Mouse (Mus musculus) kidney, embryonic 15.5 days (tissue): ENCODE measurements around the gene Mex3d. TPM values are rescaled to one million over a fixed set of nuclear protein-coding genes. Genes with fewer than 3 reads are reported as not detected.

Experiments
- ATAC-seq: fragments of 200-750 bp; cut with Nextera tagmentation; replicated peaks from 2 replicates; pipeline ENCODE4 v1.8.0; 2017; ENCODE audit warnings: moderate TSS enrichment; ENCODE audit not compliant: low FRiP score
- H3K27ac ChIP-seq: fragments of 300-500 bp; sonication (generic); 2 replicates; pipeline ENCODE4 v1.5.1; 2015; ENCODE audit warnings: mild to moderate bottlenecking, inconsistent platforms
- H3K27me3 ChIP-seq: fragments of 300-500 bp; sonication (generic); 2 replicates; pipeline ENCODE4 v1.6.1; 2015; ENCODE audit warnings: inconsistent platforms
- H3K36me3 ChIP-seq: fragments of 300-500 bp; sonication (generic); 2 replicates; pipeline ENCODE4 v1.6.1; 2015; ENCODE audit warnings: inconsistent platforms
- H3K4me1 ChIP-seq: fragments of 300-500 bp; sonication (generic); 2 replicates; pipeline ENCODE4 v1.6.1; 2015; ENCODE audit warnings: inconsistent platforms
- H3K4me2 ChIP-seq: fragments of 300-500 bp; sonication (generic); 2 replicates; pipeline ENCODE4 v1.6.1; 2015; ENCODE audit warnings: moderate library complexity, mild to moderate bottlenecking, inconsistent platforms
- H3K4me3 ChIP-seq: fragments of 300-500 bp; sonication (generic); replicated peaks from 2 replicates; pipeline ENCODE4 v1.5.1; 2015; ENCODE audit warnings: mild to moderate bottlenecking, inconsistent platforms
- H3K9ac ChIP-seq: fragments of 300-500 bp; sonication (generic); 2 replicates; pipeline ENCODE4 v1.6.1; 2015; ENCODE audit warnings: mild to moderate bottlenecking, inconsistent platforms
- H3K9me3 ChIP-seq: fragments of 300-500 bp; sonication (generic); replicated peaks from 2 replicates; pipeline ENCODE4 v1.6.1; 2016; ENCODE audit warnings: inconsistent platforms
- WGBS: fragments of 180-500 bp; shearing (Covaris S2); methylation state at CpG from one replicate; pipeline ENCODE4 v1.1.7; 2015; ENCODE audit warnings: mixed read lengths; 5-methylcytosine and 5-hydroxymethylcytosine counted together
- polyA plus RNA-seq: library from polyadenylated mRNA; unstranded; fragments of >200 nt; fragmentation: Nextera tagmentation; extraction: Ambion mirVana; gene quantifications from 2 replicates; pipeline ENCODE4 v1.2.1, GENCODE M21; 2015

Mex3d gene
- polyA plus RNA-seq, 1 experiment from 2014 or later = 7.1 TPM

DNA sequence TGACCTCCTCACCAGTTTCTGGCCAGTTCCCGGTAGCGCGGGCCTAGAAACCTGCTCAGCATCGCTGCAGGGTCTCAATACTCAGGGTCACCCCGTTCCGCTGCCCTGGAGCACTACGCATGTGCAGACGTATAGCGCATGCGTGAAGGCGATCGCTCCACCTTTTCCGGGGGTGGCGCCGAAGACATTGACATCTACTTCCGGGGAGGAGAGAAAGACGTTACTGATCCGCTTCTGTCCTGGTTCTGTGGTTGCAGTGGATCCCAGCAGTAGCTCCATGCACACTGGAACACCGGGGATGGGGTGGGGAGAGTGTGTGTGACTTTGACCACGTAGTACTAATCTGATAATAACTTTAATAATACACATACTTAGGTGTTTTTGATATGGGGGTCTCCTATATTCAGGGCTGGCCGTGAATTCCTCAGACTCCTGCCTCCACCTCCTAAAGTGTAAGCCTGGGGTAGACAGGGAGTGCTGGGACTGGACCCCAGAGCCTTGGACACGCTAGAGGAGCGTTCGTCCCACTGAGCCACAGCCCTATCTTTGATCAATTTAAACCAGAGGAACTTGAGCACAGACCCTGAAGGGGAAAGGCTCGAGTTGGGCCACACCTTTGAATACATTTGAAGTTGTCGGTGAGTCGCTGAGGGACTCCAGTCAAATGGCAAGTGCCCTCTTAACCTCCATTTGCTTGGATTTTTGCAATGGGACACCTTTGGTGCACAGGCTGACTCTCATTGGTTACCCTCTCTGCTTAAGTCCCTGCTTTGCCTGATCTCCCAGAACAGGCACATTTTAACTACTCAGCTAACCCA, 19.4 kb upstream of the Mex3d start, which contains the start of gene Uqcr11:
Uqcr11 (minus strand) TSS at position 147 of the 818 bp plus-strand sequence.
- peak within 1 kb of the TSS; percentile 96 for H3K4me3 ChIP-seq
- peak within 1 kb of the TSS; percentile 93 for H3K27ac ChIP-seq
- H3K4me1 ChIP-seq = peaks cover 34% of the 10 kb centered on the region
- WGBS = under 1% methylated on average over 27 of the region's 27 CpGs
- ATAC-seq = peak; percentile 75
- peaks cover 60% of the 10 kb centered on the region for H3K36me3 ChIP-seq
- H3K9me3 ChIP-seq = no peaks in the 10 kb centered on the region
- peak within 1 kb of the TSS; percentile 91 for H3K9ac ChIP-seq
- H3K4me2 ChIP-seq = peak within 1 kb of the TSS; percentile 89
- H3K27me3 ChIP-seq = no peaks in the 10 kb centered on the region

DNA sequence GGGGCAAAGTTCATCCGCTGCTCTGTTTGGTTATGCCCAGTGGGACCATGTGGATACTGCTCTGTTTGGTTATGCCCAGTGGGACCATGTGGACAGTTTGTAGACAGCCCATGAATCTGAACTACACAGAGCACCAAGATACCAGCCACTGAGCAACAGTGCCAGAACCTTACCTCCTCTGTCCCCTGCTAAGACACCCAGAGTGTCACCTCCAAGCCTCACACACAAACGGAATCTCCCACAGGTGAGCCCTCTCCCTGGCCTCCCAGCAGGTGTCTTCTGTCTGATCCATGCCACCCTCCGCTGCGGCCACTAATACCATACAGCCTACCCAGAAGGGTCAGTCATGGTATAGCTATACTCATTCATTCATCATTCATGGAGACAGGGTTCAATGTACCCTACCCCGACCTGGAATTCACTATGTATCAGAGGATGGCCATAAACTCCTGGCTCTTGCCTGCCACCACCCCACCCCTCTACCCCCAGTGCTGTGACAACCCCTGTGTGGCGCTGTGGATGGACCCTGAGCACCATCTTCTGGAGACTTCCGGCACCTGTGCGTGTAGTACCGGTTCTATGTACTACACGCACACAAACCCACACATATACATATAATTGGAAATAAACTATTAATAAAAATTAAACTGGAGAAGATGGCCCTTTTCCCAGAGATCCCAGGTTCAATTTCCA, 18.2 kb upstream of the Mex3d start:
- H3K27me3 ChIP-seq = no peaks in the 10 kb centered on the region
- no peaks in the 10 kb centered on the region for H3K9me3 ChIP-seq
- peak overlapping the region; percentile 89 for H3K4me2 ChIP-seq
- peaks cover 60% of the 10 kb centered on the region for H3K36me3 ChIP-seq
- WGBS = 48% methylated on average over 10 of the region's 10 CpGs
- peak overlapping the region; percentile 91 for H3K9ac ChIP-seq
- ATAC-seq = no peak
- no peak overlapping the region for H3K27ac ChIP-seq
- H3K4me1 ChIP-seq = peaks cover 38% of the 10 kb centered on the region
- peak overlapping the region; percentile 96 for H3K4me3 ChIP-seq

GRCm38 (mm10) chr10:80403044-80403692, 15.7 kb upstream of the Mex3d start:
- H3K27me3 ChIP-seq = no peaks in the 10 kb centered on the region
- H3K4me2 ChIP-seq = no peak overlapping the region
- H3K27ac ChIP-seq = no peak overlapping the region
- no peak for ATAC-seq
- no peak overlapping the region for H3K9ac ChIP-seq
- peaks cover 44% of the 10 kb centered on the region for H3K4me1 ChIP-seq
- no peak overlapping the region for H3K4me3 ChIP-seq
- H3K9me3 ChIP-seq = no peaks in the 10 kb centered on the region
- peaks cover 39% of the 10 kb centered on the region for H3K36me3 ChIP-seq
- WGBS = 95% methylated on average over 4 of the region's 4 CpGs

GRCm38 (mm10) chr10:80400704-80401161, 13.3 kb upstream of the Mex3d start:
- peaks cover 53% of the 10 kb centered on the region for H3K36me3 ChIP-seq
- peak overlapping the region; percentile 86 for H3K4me2 ChIP-seq
- no peaks in the 10 kb centered on the region for H3K27me3 ChIP-seq
- ATAC-seq = no peak
- WGBS = 71% methylated on average over 4 of the region's 4 CpGs
- peak overlapping the region; percentile 57 for H3K9ac ChIP-seq
- no peaks in the 10 kb centered on the region for H3K9me3 ChIP-seq
- peaks cover 48% of the 10 kb centered on the region for H3K4me1 ChIP-seq
- H3K4me3 ChIP-seq = peak overlapping the region; percentile 85
- peak overlapping the region; percentile 100 for H3K27ac ChIP-seq

- H3K4me2 ChIP-seq = peak overlapping the region; percentile 86
- peak overlapping the region; percentile 57 for H3K9ac ChIP-seq
- H3K9me3 ChIP-seq = no peaks in the 10 kb centered on the region
- WGBS = 11% methylated on average over 17 of the region's 17 CpGs
- no peak for ATAC-seq
- no peaks in the 10 kb centered on the region for H3K27me3 ChIP-seq
- peak overlapping the region; percentile 85 for H3K4me3 ChIP-seq
- H3K27ac ChIP-seq = peak overlapping the region; percentile 100
- H3K4me1 ChIP-seq = peaks cover 42% of the 10 kb centered on the region
- peaks cover 59% of the 10 kb centered on the region for H3K36me3 ChIP-seq
Observed at GRCm38 (mm10) chr10:80399973-80400703, 12.7 kb upstream of the Mex3d start.

GRCm38 (mm10) chr10:80399191-80399972, 11.9 kb upstream of the Mex3d start, which contains the start of gene Mbd3:
Mbd3 (minus strand) TSS chr10:80399550.
- H3K9ac ChIP-seq = peak within 1 kb of the TSS; percentile 95
- no peaks in the 10 kb centered on the region for H3K27me3 ChIP-seq
- peak; percentile 97 for ATAC-seq
- peaks cover 37% of the 10 kb centered on the region for H3K4me1 ChIP-seq
- H3K36me3 ChIP-seq = peaks cover 65% of the 10 kb centered on the region
- peak within 1 kb of the TSS; percentile 86 for H3K4me2 ChIP-seq
- no peaks in the 10 kb centered on the region for H3K9me3 ChIP-seq
- peak within 1 kb of the TSS; percentile 85 for H3K4me3 ChIP-seq
- peak within 1 kb of the TSS; percentile 100 for H3K27ac ChIP-seq
- under 1% methylated on average over 79 of the region's 82 CpGs for WGBS

DNA sequence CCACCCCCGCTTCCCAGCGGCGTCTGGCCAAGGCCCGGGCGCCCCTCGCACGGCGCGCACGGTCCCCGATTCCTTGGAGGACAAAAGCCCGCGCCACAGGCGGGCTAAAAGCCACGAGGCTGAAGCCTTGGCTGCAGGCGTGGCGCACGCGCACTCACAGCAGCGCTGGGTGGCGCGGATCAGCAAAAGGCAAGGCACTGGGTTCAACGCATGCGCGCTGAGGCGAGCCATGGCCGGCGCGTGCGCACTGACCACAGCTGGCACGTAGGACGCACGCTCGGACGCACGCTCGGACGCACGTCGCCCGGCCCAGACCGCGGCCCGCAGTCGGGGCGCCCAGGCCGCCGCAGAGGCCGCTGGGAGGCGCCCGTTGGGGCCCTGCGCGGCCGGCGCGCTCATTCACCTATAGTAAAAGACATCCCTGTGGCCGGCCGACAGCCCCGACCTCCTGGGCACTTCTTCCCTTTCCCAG, 11.3 kb upstream of the Mex3d start:
- peaks cover 33% of the 10 kb centered on the region for H3K4me1 ChIP-seq
- no peaks in the 10 kb centered on the region for H3K9me3 ChIP-seq
- peak overlapping the region; percentile 95 for H3K9ac ChIP-seq
- H3K27me3 ChIP-seq = no peaks in the 10 kb centered on the region
- H3K4me2 ChIP-seq = peak overlapping the region; percentile 86
- peak; percentile 88 for ATAC-seq
- WGBS = under 1% methylated on average over 59 of the region's 59 CpGs
- peaks cover 65% of the 10 kb centered on the region for H3K36me3 ChIP-seq
- peak overlapping the region; percentile 85 for H3K4me3 ChIP-seq
- H3K27ac ChIP-seq = peak overlapping the region; percentile 100

GRCm38 (mm10) chr10:80398174-80398535, 10.7 kb upstream of the Mex3d start:
- H3K4me2 ChIP-seq = peak overlapping the region; percentile 86
- no peak for ATAC-seq
- no peaks in the 10 kb centered on the region for H3K9me3 ChIP-seq
- 0% methylated on average over 1 of the region's 1 CpGs for WGBS
- H3K4me1 ChIP-seq = peaks cover 33% of the 10 kb centered on the region
- peak overlapping the region; percentile 85 for H3K4me3 ChIP-seq
- H3K27me3 ChIP-seq = no peaks in the 10 kb centered on the region
- H3K36me3 ChIP-seq = peaks cover 65% of the 10 kb centered on the region
- H3K27ac ChIP-seq = peak overlapping the region; percentile 100
- peak overlapping the region; percentile 95 for H3K9ac ChIP-seq

GRCm38 (mm10) chr10:80397524-80398173, 10.2 kb upstream of the Mex3d start:
- H3K27me3 ChIP-seq = no peaks in the 10 kb centered on the region
- H3K4me3 ChIP-seq = peak overlapping the region; percentile 85
- H3K9me3 ChIP-seq = no peaks in the 10 kb centered on the region
- peak overlapping the region; percentile 100 for H3K27ac ChIP-seq
- peak overlapping the region; percentile 95 for H3K9ac ChIP-seq
- WGBS = 40% methylated on average over 8 of the region's 8 CpGs
- no peak for ATAC-seq
- H3K4me2 ChIP-seq = peak overlapping the region; percentile 86
- H3K4me1 ChIP-seq = peaks cover 33% of the 10 kb centered on the region
- peaks cover 65% of the 10 kb centered on the region for H3K36me3 ChIP-seq

- WGBS = 87% methylated on average over 11 of the region's 11 CpGs
- Histone ChIP-seq H3K9me3 (no peaks in the 10 kb centered on the region), H3K9ac (peak overlapping the region; percentile 95), H3K27ac (peak overlapping the region; percentile 100; the same call in 1 of the 2 replicates), H3K36me3 (peaks cover 65% of the 10 kb centered on the region), H3K4me3 (peak overlapping the region; percentile 85), H3K4me1 (peaks cover 33% of the 10 kb centered on the region), H3K27me3 (no peaks in the 10 kb centered on the region), H3K4me2 (peak overlapping the region; percentile 86)
- no peak for ATAC-seq
Observed at GRCm38 (mm10) chr10:80396822-80397523, 9.5 kb upstream of the Mex3d start.
